Comparison of ENCODE assay signal across 8 mouse cellular contexts in the genomic region with DNA sequence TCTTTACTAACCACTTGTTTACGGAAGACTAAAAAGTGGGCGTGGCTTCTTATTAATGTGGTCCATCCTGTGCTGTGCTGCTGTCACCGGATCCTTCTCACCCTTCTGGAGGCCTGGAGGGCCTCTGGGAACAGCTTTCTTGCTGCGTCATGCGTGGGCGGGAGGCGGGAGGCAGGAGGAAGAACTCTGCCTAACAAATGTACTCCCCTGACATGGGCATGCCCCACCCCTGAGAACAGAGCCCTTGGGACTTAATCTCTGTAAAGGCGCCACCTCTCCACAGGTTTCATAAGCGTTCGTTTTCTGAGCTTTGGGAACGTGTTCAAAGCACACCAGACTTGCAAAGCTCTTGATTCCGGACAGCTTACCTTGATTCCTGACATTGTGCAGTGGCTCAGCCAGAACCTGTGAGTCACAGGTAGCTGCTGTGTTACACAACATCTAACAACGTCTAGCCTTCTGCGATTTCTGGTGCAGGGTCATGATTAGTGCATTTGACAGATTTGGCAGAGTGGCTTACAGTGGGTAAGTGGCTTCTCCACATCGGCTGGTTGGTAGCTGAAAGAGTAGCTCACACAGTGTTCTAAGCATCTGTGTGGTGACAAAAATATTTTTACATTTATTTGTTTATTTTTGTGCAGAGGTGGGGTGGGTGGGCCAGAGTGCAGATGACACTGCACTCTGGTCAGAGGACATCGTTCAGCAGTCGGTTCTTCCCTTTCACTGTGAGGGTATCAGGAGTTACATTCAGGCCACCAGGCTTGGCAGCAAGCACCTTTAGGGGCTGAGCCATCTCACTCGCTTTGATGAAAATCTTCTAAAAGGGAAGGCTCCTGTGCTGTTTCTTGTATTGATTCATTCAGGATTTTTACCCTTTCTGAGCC. TPM values are rescaled to one million over a fixed set of nuclear protein-coding genes. Genes with fewer than 3 reads are reported as not detected.
A peak's percentile ranks its signal among the peaks of the same experiment; 100 is the strongest.
DNase-seq lines count a peak whose midpoint lies in the region; ATAC-seq and TF ChIP-seq lines count a peak whose summit lies in the region.
"Had no signal": no experiment of that assay in that cellular context is flagged by ENCODE, and none has a peak within 500 bp of the region (broad histone marks: within the 10 kb centered on the region; RNA-seq: fewer than 3 reads in every experiment).

No protein-coding gene starts in this region.

- H3K4me3 ChIP-seq in CH12.LX (replicated peaks in 1 of 3; ENCODE audit: low read depth in 2 of 3, low read length in 2 of 3, poor library complexity in 1 of 3) = peak overlapping the region in 1 of 3 experiments; percentile 34
- no peak overlapping the region for H3K4me3 ChIP-seq in lung, embryonic 14.5 days (ENCODE audit: low read depth, low read length)
- no peak overlapping the region for H3K4me3 ChIP-seq in forebrain, embryonic 16.5 days (replicated peaks; ENCODE audit: low read length)
- no peak overlapping the region for H3K4me3 ChIP-seq in layer of hippocampus, adult 2 months

- peaks cover 5% of the 10 kb centered on the region for H3K9me3 ChIP-seq in CH12.LX (replicated peaks; ENCODE audit: low read length)
- H3K9me3 ChIP-seq in lung, embryonic 14.5 days (ENCODE audit: low read depth, low read length) = no peaks in the 10 kb centered on the region
- H3K9me3 ChIP-seq in forebrain, embryonic 16.5 days (ENCODE audit: control insufficient read depth, low read length) = no peaks in the 10 kb centered on the region

- 38% methylated on average over 18 of the region's 18 CpGs for WGBS in lung, embryonic 14.5 days
- WGBS in forebrain, embryonic 16.5 days = 71% methylated on average over 18 of the region's 18 CpGs

- H3K36me3 ChIP-seq in CH12.LX (replicated peaks in 1 of 2; ENCODE audit: control insufficient read depth in 1 of 2, insufficient read depth in 1 of 2, low read length in 1 of 2) = no peaks in the 10 kb centered on the region
- H3K36me3 ChIP-seq in lung, embryonic 14.5 days (ENCODE audit: insufficient read depth) = no peaks in the 10 kb centered on the region
- H3K36me3 ChIP-seq in forebrain, embryonic 16.5 days (ENCODE audit: control insufficient read depth, insufficient read depth) = no peaks in the 10 kb centered on the region

- H3K27ac ChIP-seq in CH12.LX (ENCODE audit: insufficient read depth, low read depth) = no peak overlapping the region
- H3K27ac ChIP-seq in lung, embryonic 14.5 days (ENCODE audit: low read depth) = no peak overlapping the region
- H3K27ac ChIP-seq in forebrain, embryonic 16.5 days (ENCODE audit: low read length) = no peak overlapping the region
- H3K27ac ChIP-seq in layer of hippocampus, adult 2 months = no peak overlapping the region

- no peak for TF ChIP-seq EP300 in CH12.LX (IDR thresholded peaks at IDR 0.05; ENCODE audit: low read length)

- in situ Hi-C loops in CH12.LX (cut with MboI; ENCODE audit: low pct_ligation_motif_present, low pct_unique_long_range_greater_than_20kb, low sequenced_read_pairs) = no loop called here

- peaks cover 0 to 21% of the 10 kb centered on the region in 2 experiments; a peak in 2 of 4 replicates for H3K4me1 ChIP-seq in CH12.LX (ENCODE audit: control insufficient read depth in 1 of 2, insufficient read depth in 2 of 2)
- no peaks in the 10 kb centered on the region for H3K4me1 ChIP-seq in lung, embryonic 14.5 days (ENCODE audit: insufficient read depth)
- no peaks in the 10 kb centered on the region for H3K4me1 ChIP-seq in forebrain, embryonic 16.5 days (replicated peaks; ENCODE audit: control insufficient read depth, insufficient read depth, low read length)

- no peak overlapping the region for H3K9ac ChIP-seq in CH12.LX (ENCODE audit: insufficient read depth, low read depth)
- no peak overlapping the region for H3K9ac ChIP-seq in lung, embryonic 14.5 days
- H3K9ac ChIP-seq in forebrain, embryonic 16.5 days (replicated peaks; ENCODE audit: low read depth, low read length) = no peak overlapping the region

- TF ChIP-seq CTCF in CH12.LX (conservative IDR thresholded peaks at IDR 0.05 in 1 of 2, IDR thresholded peaks at IDR 0.05 in 1 of 2; ENCODE audit: low read depth in 2 of 2, low read length in 2 of 2) = 0 out of 4 replicates have a peak, but pooled peaks of 1 of the 2 experiments have one; percentile 11
- TF ChIP-seq CTCF in lung, embryonic 14.5 days (IDR thresholded peaks at IDR 0.05; ENCODE audit: low read depth) = no peak
- TF ChIP-seq CTCF in layer of hippocampus, adult 2 months (conservative IDR thresholded peaks at IDR 0.05) = no peak

- H3K4me2 ChIP-seq in CH12.LX (ENCODE audit: insufficient read depth, low read depth, poor library complexity, severe bottlenecking) = peak overlapping the region; percentile 64
- H3K4me2 ChIP-seq in lung, embryonic 14.5 days = no peak overlapping the region
- no peak overlapping the region for H3K4me2 ChIP-seq in forebrain, embryonic 16.5 days (ENCODE audit: low read length)

- ATAC-seq in lung, embryonic 14.5 days (ENCODE audit: insufficient read depth) = peak; percentile 76; the same call in 1 of the 2 replicates
- no peak for ATAC-seq in forebrain, embryonic 16.5 days

- no peaks in the 10 kb centered on the region for H3K27me3 ChIP-seq in CH12.LX (replicated peaks)
- no peaks in the 10 kb centered on the region for H3K27me3 ChIP-seq in lung, embryonic 14.5 days (ENCODE audit: insufficient read depth, low read length)
- H3K27me3 ChIP-seq in forebrain, embryonic 16.5 days (replicated peaks; ENCODE audit: control insufficient read depth, insufficient read depth, low read length) = no peaks in the 10 kb centered on the region

- no peak for TF ChIP-seq POLR2A in CH12.LX (IDR thresholded peaks at IDR 0.05; ENCODE audit: low read depth, low read length)

- dilution Hi-C loops in CH12.LX (cut with MboI; ENCODE audit: extremely low pct_ligation_motif_present, extremely low pct_unique_long_range_greater_than_20kb, low sequenced_read_pairs) = no loop called here

- TF ChIP-seq RAD21 in CH12.LX (IDR thresholded peaks at IDR 0.05; ENCODE audit: low read depth, low read length) = no peak

- no peaks in the 10 kb centered on the region for H3K79me2 ChIP-seq in CH12.LX (replicated peaks; ENCODE audit: control insufficient read depth, extremely low read depth, insufficient read depth, poor library complexity, severe bottlenecking)

- DNase-seq in CH12.LX (ENCODE audit: extremely low read depth) (peak; percentile 92), NIH3T3 (ENCODE audit: low read depth) (peak; percentile 75)
- peak; percentile 27 for DNase-seq in heart, adult 8-10 months (ENCODE audit: low spot score)
- DNase-seq in lung, embryonic 14.5 days = peak; percentile 70
- no peak for DNase-seq in layer of hippocampus, adult 2 months (ENCODE audit: low spot score in 2 of 2)
- no peak for DNase-seq in layer of hippocampus, adult 8-10 months (ENCODE audit: low spot score in 2 of 2)

TF ChIP-seq in CH12.LX, 34 proteins besides CTCF, POLR2A, EP300 and RAD21:
- TF ChIP-seq HCFC1 (IDR thresholded peaks at IDR 0.05; ENCODE audit: low read depth, low read length) = no peak
- TF ChIP-seq MXI1 (IDR thresholded peaks at IDR 0.05; ENCODE audit: low read depth, low read length) = no peak
- TF ChIP-seq PAX5 (IDR thresholded peaks at IDR 0.05; ENCODE audit: low read length) = no peak
- TF ChIP-seq MAFK (IDR thresholded peaks at IDR 0.05; ENCODE audit: insufficient replicate concordance, low read length) = 0 out of 2 replicates have a peak, but pooled peaks have one; percentile 60
- peak; percentile 41; the same call in 1 of the 2 replicates for TF ChIP-seq SIN3A (IDR thresholded peaks at IDR 0.05; ENCODE audit: low read length)
- peak; percentile 51 for TF ChIP-seq ETS1 (conservative IDR thresholded peaks at IDR 0.05; ENCODE audit: low read depth, low read length)
- TF ChIP-seq MAX (IDR thresholded peaks at IDR 0.05; ENCODE audit: low read length) = peak; percentile 42; the same call in 1 of the 2 replicates
- TF ChIP-seq BHLHE40 (IDR thresholded peaks at IDR 0.05; ENCODE audit: low read depth, low read length) = peak; percentile 49; the same call in 1 of the 2 replicates
- no peak for TF ChIP-seq JUN (IDR thresholded peaks at IDR 0.05; ENCODE audit: insufficient read depth, low read depth, low read length)
- TF ChIP-seq MAZ (IDR thresholded peaks at IDR 0.05; ENCODE audit: low read depth, low read length) = no peak
- no peak for TF ChIP-seq RCOR1 (conservative IDR thresholded peaks at IDR 0.05; ENCODE audit: low read depth, low read length)
- peak; percentile 38; the same call in 1 of the 2 replicates for TF ChIP-seq NRF1 (IDR thresholded peaks at IDR 0.05; ENCODE audit: low read depth, low read length)
- TF ChIP-seq ELF1 (IDR thresholded peaks at IDR 0.05; ENCODE audit: low read depth, low read length) = peak; percentile 58; the same call in 1 of the 2 replicates
- no peak for TF ChIP-seq MYC (IDR thresholded peaks at IDR 0.05; ENCODE audit: low read depth, low read length)

RNA-seq across cellular contexts. Expression of a gene that starts 2.1 kb away (rescaled TPM):
- total RNA-seq in CH12.LX (2012; rRNA removed) = 0.25 and 0.42 TPM in 2 replicates
- 1.0 and 1.3 TPM in 2 replicates for total RNA-seq in CH12.LX (2014; rRNA removed)
- 15.5 and 15.8 TPM in 2 replicates for polyA plus RNA-seq in CH12.LX (2012; ENCODE audit: insufficient read length, low read depth)
- under 1 TPM in 3 of 4 experiments, not detected in 1; 0.16 to 0.28 (median 0.20) TPM for total RNA-seq in heart, adult 8-10 months (2022)
- not detected in 2 replicates for polyA plus RNA-seq in lung, embryonic 14.5 days (2014; fragmentation: Nextera tagmentation; extraction: Ambion mirVana)
- not detected in 2 replicates for polyA plus RNA-seq in forebrain, embryonic 16.5 days (2015; fragmentation: Nextera tagmentation; extraction: Ambion mirVana)
- total RNA-seq in layer of hippocampus, adult 2 months (2021) = under 1 TPM; 0.49 to 0.54 TPM
- under 1 TPM in 3 of 4 experiments, not detected in 1; 0.39 to 0.70 (median 0.41) TPM for total RNA-seq in layer of hippocampus, adult 8-10 months (2022)
- total RNA-seq: heart, postnatal 14 days had no signal

RNA-seq across cellular contexts. Expression of a gene that starts 29.1 kb away (rescaled TPM):
- total RNA-seq in CH12.LX (2012; rRNA removed) (not detected in 2 replicates), CH12.LX (2014; rRNA removed) (not detected in 2 replicates)
- polyA plus RNA-seq in CH12.LX (2012; ENCODE audit: insufficient read length, low read depth) = 0.25 and 0.43 TPM in 2 replicates
- total RNA-seq in heart, adult 8-10 months (2022) = 1 to 10 TPM; 5.3 to 8.9 (median 6.8) TPM
- 0.16 and 0.28 TPM in 2 replicates for polyA plus RNA-seq in lung, embryonic 14.5 days (2014; fragmentation: Nextera tagmentation; extraction: Ambion mirVana)
- 0.25 TPM in 1 of 2 replicates, not detected in the other for polyA plus RNA-seq in forebrain, embryonic 16.5 days (2015; fragmentation: Nextera tagmentation; extraction: Ambion mirVana)
- total RNA-seq in layer of hippocampus, adult 2 months (2021) = not detected
- total RNA-seq in layer of hippocampus, adult 8-10 months (2022) = not detected

RNA-seq across cellular contexts. Expression of a gene that starts 30.7 kb away (rescaled TPM):
- not detected in 2 replicates for total RNA-seq in CH12.LX (2012; rRNA removed)
- total RNA-seq in CH12.LX (2014; rRNA removed) = not detected in 2 replicates
- not detected in 2 replicates for polyA plus RNA-seq in CH12.LX (2012; ENCODE audit: insufficient read length, low read depth)
- total RNA-seq in heart, adult 8-10 months (2022) = not detected
- not detected in 2 replicates for polyA plus RNA-seq in lung, embryonic 14.5 days (2014; fragmentation: Nextera tagmentation; extraction: Ambion mirVana)
- polyA plus RNA-seq in forebrain, embryonic 16.5 days (2015; fragmentation: Nextera tagmentation; extraction: Ambion mirVana) = not detected in 2 replicates
- total RNA-seq in layer of hippocampus, adult 2 months (2021) = not detected
- total RNA-seq in layer of hippocampus, adult 8-10 months (2022) = not detected
- total RNA-seq: heart, postnatal 14 days had no signal

Comparison
In these comparisons a context has a peak if more than half of its experiments do, and no peak if none do; other contexts are left out.
1. DNase-seq: peak in CH12.LX (single experiment), NIH3T3 (single experiment), heart, adult 8-10 months (single experiment) and lung, embryonic 14.5 days (single experiment); none in layer of hippocampus, adult 2 months (0 of 2) and layer of hippocampus, adult 8-10 months (0 of 2).
2. RNA of a gene that starts 29.1 kb away (total RNA-seq): 5.3 to 8.9 TPM in heart, adult 8-10 months; not detected in CH12.LX, not detected in layer of hippocampus, adult 2 months and not detected in layer of hippocampus, adult 8-10 months; every median in the first group is over 4 times any median in the second.